Mouse (Mus musculus): Measurements from ENCODE around the gene Aig1.

The Aig1 gene

DNA sequence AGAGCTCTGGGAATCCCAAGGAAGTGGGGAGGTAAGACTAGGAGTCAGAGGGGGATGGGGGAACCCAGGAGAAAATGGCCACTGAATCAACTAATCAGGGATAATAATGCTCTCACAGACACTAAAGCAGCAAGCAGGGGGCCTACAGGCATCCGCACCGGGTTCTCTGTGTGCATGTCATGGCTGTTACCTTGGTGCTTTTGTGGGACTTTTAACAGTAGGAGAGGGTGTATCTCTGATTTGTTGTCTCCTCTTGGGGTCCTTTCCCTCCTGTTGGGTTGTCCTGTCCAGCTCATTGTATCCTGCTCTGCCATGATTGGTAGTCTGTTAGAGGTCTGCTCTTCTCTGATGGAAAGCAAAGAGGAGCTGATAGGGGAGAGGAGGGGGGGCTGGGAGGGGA, 19.6 kb downstream of the Aig1 start:
- peak; percentile 30 for DNase-seq (ENCODE audit: low spot score)

DNA sequence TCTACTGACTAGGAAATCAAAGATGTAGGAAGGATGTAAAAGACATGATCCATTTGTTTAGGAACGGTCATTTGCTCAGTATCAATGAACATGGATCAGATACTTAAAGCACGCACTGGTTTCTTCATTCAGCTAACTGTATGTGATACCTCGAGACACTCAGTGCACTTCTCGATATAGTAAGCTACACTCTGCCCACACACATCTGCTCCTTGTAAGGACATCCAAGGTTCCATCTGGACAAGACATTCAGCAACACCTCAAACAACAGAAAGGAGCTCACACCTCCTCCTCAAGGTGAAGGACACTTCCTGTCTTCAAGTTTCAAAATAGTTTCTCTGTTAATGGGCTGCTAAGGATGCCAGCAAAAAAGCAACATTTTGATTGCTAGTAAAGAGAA, 23.9 kb downstream of the Aig1 start:
- DNase-seq (ENCODE audit: low spot score), result no peak

DNA sequence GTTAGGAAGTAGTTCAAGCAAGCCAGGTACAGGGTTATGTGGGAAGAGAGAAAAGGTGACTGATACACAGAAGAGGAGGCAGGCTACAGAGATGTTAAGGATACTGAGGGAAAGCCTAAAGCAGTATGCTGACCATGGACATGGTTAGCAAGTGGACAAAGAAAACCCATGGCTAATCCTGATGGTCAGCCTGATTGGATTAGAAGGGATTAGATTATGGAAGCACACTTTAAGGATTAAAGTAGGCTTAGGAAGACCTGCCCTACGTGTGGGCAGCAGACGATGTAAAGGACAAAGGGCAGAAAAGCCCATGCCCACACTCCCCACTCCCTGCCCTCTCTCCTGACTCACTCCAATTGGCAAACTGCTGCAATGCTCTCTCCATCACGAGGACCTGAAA, 25.0 kb downstream of the Aig1 start:
- no peak for DNase-seq (ENCODE audit: low spot score)

DNA sequence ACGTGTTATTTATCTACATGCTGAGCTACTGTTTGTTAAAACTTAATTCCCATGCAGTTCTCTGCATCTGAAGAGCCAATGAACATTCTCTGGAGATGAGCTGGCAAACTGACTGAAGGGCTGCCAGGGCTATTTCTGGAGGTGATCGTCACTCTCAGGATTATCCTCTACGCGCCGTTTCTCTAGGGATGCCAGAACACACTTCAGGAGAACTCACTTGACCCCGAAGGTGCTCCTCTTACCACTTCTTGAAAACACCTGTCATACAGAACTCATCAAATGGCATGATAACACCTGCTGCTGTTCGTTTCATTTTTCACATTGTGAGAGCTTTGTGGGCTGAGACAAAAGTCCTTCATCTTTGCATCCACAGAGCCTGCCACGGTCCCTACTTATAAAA, 25.9 kb downstream of the Aig1 start:
- DNase-seq (ENCODE audit: low spot score), result no peak

DNA sequence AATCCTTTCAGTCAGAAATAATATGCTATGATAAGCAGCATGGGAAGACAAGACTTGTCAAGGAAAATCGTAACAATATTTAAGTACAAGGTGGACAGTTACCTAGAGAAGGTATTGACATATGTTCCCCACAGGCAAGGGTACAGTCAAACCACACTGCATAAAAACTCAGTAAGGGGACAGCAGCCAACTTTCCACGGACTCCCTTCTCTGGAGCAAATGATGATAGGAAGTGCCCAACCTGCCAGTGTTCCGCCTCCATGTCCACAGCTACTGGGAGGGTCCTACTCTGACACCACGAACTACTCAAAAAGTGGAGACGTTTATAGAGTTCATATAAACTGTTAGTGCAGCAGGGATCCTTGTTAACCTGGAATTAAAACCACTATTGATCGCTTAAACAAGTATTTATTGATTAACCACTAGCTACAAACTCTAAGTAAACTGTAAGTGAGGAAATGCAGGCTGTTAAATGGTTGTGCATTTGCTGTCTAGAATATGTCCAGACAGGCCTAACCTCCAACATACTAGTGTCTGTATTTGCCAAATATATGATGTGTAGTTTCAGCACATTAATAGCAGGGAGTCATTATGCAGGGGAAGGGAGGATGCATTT, 30.2 kb downstream of the Aig1 start:
- no peak for DNase-seq (ENCODE audit: low spot score)

DNA sequence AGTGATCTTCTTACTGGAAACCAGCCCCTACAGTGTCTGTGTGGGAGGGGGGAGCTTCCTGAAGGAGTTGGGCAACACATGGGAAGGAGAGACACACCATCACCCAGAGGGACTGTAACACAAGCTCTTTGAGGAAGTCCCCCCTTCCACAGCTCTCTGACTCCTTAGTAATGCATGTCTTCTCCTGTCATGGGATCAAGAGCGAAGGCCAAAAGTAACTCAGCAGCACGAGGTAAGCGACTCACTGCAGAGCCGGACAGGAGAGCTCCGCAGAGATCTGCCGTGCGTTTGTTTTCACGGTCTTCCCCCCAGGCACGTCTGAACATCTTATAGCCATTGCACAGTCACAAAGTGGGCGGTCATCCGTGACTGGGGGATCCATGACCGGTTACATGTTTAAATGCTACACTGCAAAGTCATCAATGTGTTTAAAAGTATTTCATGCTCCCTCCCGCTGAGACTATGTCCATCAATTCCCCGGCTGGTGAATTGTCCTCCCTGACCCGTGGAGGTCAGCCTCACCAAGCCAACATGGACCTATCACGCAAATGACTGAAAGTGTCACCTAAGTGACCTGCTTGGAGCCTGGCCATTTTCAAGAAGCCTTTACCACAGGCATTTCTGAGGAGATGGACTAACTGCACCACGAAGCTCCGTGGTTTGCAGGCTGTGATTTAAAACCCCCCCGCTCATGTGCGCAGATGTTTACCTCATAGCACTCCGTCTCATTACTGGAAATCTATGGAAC, 30.9 kb downstream of the Aig1 start:
- DNase-seq (ENCODE audit: low spot score), result peak; percentile 24

DNA sequence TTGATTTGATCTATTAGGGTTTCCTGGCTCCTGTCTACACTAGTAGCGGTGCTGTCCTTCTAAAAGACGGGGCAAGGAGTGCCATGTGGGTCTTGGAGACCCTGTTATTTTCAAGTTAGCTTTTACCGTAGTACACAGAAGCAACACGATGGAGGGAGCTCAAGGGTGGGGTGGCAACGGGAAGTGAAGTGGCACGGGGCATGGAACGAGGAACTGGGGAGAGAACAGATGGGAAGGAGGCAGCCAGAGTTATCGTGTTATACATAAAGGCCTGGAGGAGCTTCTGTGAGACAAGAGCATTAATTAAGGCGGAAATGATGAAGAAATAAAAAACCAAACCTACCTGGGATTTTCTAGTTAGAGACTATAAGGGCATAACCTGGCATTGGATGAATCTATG, 31.8 kb downstream of the Aig1 start:
- no peak for DNase-seq (ENCODE audit: low spot score)

DNA sequence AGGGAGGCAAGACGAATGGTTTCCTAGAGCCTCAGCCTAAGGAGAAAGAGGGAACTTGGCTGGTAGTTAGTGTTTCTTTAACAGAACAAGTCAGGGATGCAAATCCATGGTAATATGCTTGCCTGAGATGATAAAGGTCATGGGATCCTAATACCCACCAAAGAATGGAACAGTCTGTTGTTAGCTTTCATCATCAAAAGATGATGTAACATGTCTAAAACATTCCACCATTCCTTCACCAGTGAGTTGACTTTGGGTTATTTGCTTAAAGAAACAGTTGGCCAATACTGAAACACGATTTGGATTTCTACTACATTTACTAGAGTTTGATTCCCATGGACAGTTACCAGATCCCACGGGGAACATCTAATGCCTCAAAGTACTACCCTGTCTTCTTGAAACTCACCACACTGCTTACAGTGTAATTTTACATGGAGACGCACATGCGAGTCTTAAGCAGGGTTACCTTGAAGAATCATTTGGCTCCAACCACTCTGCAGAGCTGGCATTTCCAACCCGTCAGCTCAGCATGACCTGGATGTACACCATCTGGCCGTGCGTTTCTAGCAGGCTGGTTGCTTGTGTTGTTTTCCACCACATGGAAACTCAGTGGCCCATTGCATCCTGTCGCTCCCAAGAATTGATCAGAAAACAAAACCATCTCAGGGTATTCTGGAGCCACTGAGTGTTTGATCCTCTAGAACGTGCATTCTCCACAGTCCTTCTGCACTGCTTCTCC, 32.9 kb downstream of the Aig1 start:
- DNase-seq (ENCODE audit: low spot score), result no peak

DNA sequence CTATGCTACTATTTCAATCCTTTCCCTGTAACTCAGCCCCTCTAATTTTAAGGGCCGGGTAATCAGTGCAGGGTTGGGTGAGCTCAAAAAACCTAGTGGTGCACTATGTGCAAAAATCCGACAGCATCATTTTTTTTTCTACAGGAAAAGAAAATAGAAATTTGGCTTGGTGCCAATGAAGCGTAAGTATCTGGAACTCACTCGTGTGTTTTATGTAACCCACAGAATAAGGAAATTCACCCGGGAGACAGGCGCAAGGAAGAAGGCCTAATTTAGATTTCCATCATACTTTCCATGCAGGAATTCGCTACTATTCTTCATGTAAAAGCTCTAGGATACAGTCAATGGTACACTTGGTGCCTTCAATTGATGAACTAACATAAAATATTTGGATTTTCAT, 34.7 kb downstream of the Aig1 start:
- DNase-seq (ENCODE audit: low spot score), result no peak

DNA sequence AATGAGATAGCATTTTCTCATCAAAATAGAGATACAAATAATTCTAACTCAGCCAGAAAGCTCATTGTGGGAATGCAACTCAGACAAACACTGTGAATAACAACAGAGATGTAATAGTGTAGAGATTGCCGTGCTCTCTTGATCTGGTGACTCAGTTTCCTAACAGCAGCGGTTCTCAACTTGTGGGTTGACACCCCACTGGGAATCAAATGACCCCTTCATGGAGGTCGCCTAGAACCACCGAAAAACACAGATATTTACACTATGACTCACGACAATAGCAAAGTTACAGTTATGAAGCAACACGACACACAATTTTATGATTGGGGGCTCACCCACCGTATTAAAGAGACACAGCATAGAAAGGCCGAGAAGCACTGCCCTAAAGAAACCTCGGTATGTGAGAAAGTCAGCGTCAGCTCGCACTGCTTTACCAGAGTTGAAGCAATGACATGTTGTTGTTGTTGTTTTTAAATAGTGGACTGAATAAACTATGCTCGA, 35.7 kb downstream of the Aig1 start:
- no peak for DNase-seq (ENCODE audit: low spot score)

DNA sequence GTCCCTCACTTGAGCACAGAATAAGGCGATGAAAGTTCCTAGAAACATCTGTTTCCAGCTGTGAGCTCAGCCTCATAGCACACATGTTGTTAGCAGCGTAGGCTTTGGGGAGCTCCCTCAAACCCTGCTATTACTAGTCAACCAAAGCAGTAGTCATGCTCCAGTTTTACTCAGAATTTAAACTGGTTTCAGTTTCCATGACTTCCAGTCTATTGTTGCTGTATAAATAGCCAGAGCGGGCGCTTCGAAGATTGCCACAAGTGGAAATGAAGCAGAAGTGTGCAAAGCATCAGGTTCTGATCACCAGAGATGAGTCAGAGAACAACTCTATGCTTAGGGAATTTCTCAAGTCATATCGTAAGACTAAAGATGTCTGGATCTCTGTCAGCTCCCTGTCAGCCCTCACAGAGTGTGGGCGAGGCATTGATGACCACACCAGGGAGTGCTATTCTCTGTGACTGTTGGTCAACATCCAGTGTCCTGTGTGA, 36.2 kb downstream of the Aig1 start:
- no peak for DNase-seq (ENCODE audit: low spot score)

DNA sequence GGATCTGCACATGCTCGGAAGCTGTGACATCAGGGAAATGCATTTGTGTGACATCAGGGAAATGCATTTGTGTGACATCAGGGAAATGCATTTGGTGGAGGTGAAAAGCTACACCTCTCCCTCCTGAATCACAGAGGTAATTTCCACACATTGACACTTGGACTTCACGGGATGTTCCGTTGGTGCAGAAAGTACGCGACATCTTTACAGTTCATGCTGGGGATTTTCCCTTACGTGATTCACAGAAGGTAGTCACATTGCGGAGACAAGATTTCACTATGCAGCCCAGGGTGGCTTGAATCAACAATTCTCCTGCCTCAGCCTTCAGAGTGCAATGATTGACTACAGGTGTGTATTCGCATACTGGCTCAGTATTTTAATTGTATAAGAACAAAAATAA, 41.6 kb downstream of the Aig1 start:
- DNase-seq (ENCODE audit: low spot score), result no peak

DNA sequence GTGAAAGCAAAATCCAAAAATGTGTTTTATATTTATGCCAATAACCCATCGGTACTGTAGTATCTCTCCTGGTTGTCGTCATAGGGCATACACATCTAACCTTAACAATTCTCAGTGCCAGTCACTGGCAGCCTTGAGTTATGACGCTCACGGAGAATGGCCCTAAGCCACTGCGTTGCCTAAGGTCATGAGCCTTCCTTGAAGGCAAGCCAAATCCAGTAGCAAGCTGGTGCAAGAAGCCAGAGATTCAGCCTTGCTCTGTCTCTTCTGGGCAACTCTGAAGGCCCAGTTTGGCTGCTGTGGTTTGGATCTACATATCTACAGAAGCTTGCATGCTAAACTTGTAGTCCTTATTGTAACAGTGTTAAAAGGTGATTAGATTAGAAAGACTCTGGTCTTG, 55.2 kb downstream of the Aig1 start:
- DNase-seq (ENCODE audit: low spot score), result no peak

DNA sequence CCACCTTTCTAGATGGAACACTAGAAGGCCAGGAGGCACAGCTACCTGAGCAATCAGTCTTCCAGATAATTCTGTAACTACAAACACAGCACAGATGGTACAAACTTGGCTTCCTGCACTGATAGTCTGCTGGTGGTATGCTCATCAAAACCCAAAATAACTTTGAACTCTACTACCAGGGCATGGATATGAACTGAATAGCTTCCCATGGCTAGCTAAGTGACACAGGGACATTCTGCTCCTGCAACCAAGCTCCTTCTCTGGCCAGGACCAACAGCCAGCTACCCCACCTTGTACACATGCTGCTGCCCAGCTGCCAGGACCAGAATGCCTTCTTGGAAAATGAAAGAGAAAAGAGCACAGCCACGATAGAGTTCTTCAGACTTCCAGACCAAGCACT, 60.5 kb downstream of the Aig1 start:
- DNase-seq (ENCODE audit: low spot score), result no peak

DNA sequence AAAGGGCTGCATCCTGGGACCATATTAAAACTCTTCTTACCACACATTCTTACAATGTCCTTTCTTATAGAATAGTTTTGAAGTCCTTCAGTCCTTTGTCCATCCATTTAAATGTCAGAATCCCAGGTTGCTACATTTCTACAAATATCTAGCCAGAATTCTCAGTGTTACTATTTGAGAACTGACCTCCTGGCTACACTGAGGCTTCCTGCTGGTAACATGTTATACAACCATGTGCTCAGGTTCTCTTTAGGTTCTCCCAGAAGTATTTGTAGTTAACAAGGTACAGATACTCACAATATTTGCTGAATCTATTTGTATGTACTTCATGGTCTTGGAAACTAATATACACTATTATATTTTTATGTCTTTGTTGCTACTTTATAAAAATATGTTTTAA, 62.0 kb downstream of the Aig1 start:
- DNase-seq (ENCODE audit: low spot score), result no peak

DNA sequence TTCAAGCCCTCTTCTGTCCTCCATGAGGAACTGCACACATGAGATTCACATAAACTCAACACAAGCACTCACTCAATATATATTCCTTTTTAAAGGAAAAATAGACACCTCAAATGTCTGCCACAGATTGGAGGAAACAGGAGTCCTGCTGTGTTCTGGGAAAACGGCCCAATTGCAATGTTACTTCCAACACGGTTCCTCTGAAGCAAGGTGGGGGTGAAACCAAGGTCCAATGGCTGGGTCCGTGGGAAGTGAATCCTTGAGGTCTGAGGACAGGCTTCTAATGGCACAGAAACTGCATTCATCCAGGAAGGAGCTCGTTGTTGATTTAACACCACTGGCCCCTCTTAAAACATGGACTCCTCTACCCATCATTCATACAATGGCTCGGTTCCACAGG, 67.5 kb downstream of the Aig1 start:
- DNase-seq (ENCODE audit: low spot score), result no peak

DNA sequence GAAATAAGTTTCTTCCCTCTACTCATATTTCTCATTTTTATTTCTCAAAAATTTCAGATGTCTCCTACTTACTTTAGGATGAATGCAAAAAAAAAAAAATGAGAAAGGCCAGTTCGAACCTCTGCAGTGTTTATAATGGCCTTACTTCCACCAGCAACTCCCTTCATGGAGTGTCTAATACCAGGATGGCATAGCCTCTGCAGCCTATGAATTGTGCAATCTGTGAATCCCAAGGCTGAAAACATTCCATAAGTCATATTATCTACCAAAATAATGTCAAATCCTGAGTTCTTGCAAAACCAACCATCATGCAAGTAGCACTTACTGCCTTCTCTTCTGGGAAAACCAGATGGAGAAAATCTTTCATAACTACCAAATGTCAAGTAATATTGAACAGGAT, 75.3 kb downstream of the Aig1 start:
- no peak for DNase-seq (ENCODE audit: low spot score)

DNA sequence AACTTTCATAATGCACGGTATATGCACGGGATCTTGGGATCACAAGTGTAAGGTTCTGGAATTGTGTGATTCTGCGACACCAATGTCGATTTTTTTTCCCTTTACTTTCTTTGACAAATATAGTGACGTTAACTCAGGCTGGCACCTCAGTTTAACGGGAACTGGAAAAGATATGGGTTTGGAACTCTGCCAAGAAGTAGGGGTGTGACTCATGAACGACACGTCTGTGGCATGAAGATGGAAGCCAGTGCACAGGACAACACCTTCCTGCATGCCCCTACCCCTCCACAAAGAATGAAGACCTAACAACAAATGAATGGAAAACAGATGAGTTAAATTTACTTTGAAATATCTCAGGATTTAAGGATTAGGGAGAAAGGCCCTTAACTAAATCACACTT, 76.0 kb downstream of the Aig1 start:
- DNase-seq (ENCODE audit: low spot score), result no peak

DNA sequence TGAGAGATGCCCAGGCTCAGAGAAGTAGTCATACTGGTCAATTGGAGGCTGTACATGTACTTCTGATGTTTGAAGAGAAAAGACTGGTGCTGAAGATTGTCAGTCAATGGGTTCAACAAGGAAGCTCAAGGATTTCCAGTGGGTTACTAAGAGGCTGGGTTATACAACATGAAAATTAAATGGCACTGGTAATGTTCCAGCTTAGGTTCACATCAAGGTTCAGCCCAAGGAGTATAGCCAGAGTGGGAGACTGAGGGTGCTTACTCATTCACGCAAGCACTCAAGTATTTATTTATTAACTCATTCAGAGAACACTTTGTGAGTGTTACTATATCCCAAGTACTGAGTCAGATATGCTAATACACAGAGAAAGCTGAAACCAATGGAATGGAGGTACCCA, 79.2 kb downstream of the Aig1 start:
- DNase-seq (ENCODE audit: low spot score), result no peak

DNA sequence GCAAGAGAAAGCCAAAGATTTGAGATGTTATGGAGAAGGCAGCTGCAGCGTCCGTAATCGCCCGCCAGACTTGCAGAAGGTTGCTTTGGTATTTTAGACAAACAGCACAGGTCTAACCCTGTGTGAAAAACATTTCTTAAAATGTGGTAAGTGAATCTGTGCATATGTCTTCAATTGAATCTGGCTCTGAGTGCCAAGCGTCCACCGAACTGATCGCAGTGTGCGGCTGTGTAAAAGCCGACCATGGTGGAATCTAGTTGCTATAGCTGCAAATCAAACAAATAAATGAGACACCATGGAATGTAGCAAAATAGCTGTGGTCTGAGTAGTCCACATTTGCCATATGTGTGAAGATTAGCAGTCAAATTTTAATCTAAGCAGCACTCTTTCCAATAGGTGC, 80.7 kb downstream of the Aig1 start:
- DNase-seq (ENCODE audit: low spot score), result no peak

DNA sequence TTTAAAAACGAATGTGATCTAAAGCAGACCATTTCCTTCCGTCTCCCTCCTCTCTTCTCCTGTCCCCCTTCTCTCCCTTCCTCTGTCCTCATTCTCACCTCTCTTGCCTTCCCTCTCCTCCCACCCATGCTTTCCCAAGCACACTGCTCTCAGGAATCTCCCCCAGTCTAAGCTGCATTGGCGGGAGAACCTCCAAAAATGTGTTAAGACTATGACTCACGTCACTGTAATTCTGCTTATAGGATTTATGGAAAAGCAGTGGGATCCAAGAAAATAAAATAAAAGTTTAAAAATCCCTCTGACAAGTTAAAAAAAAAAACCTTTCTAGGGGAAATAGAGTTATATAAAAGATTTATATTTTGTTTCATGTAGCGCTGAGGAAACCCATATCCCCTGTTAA, 86.0 kb downstream of the Aig1 start:
- DNase-seq (ENCODE audit: low spot score), result no peak

DNA sequence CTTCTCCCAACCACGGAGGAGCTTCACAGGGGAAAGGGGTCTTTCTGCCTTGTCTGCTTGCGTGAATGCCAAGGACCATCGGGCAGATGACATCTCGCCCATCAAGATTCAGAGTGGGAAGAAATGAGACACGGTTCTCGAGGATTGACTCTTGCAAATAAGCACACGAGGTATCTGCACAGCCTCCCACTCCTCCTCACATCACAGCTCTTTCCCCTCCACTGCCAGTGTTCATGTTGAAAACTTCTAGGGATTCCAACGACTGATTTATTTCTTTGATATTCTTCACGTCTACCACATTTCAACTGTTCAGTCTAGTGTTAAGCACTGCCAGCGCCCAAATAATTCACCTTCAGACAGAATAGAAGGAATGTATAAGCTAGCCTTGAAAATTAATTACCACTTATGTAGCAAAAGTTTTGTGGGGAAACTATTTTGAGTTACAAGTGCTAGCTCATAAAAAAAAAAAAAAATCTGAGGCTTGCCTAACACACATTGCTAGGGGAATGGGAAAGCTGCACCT, 86.5 kb downstream of the Aig1 start:
- DNase-seq (ENCODE audit: low spot score), result no peak

DNA sequence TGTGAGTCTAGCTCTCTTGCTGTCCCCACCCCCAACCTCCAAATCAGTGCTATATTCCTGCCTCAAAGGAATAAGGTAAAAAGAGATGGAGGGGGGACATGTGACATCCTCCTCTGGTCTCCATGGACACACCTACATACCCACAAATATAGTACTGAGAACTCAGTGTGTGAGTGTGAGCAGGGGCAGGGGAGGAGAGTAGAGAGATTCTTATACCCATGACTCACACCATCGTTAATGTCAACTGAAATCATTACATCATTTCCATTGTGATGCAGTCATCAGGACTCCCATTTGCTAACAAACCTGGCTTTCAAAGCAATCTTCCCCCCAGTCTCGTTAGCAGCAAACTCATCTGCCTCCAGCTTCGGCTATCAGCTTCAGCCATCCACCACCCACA, 92.8 kb downstream of the Aig1 start:
- peak; percentile 6 for DNase-seq (ENCODE audit: low spot score)
